ENCODE assay signal across 9 mouse cellular contexts in the genomic region with DNA sequence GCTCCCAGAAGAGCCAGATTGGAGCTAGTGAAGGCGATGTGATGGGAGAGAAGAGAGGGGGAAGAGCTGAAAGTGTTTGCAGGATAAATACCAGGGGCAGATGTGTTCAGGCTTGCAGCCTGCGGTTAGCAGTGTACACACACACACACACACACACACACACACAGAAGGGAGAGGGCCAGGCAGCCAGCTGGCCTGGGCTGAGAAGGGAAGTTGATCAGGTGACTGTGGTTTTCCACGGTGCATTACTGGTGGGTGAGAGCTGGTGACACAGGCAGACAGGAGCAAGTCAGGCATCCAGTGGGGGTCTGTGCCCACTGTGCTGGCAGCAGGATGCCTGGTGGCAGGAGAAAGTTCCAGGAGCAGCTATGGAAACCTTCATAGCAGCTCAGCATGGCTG.
DNase-seq lines count a peak whose midpoint lies in the region; ATAC-seq and TF ChIP-seq lines count a peak whose summit lies in the region.
"Had no signal": no experiment of that assay in that cellular context is flagged by ENCODE, and none has a peak within 500 bp of the region (broad histone marks: within the 10 kb centered on the region; RNA-seq: fewer than 3 reads in every experiment).

No protein-coding gene starts in this region.

- no peak overlapping the region for H3K9ac ChIP-seq in heart, embryonic 15.5 days

- WGBS in heart, embryonic 10.5 days = 68% methylated on average over 3 of the region's 3 CpGs
- 62% methylated on average over 3 of the region's 3 CpGs for WGBS in heart, embryonic 15.5 days

- no peaks in the 10 kb centered on the region for H3K79me3 ChIP-seq in C2C12 (ENCODE audit: low read depth)

- 0 out of 2 replicates have a peak, but pooled peaks cover 3% of the 10 kb centered on the region for H3K36me3 ChIP-seq in heart, embryonic 10.5 days
- no peaks in the 10 kb centered on the region for H3K36me3 ChIP-seq in C2C12 (ENCODE audit: control insufficient read depth, insufficient read depth)
- no peaks in the 10 kb centered on the region for H3K36me3 ChIP-seq in heart, embryonic 15.5 days

- H3K9me3 ChIP-seq in heart, embryonic 10.5 days = no peaks in the 10 kb centered on the region
- H3K9me3 ChIP-seq in heart, embryonic 15.5 days (replicated peaks) = no peaks in the 10 kb centered on the region

- no peak overlapping the region for H3K4me2 ChIP-seq in heart, embryonic 15.5 days

- no peak overlapping the region for H3K27ac ChIP-seq in heart, embryonic 10.5 days
- H3K27ac ChIP-seq in heart, embryonic 15.5 days = no peak overlapping the region
- H3K27ac ChIP-seq: kidney, postnatal 0 days had no signal

- TF ChIP-seq CTCF in C2C12 (IDR thresholded peaks at IDR 0.05; ENCODE audit: control insufficient read depth, insufficient read depth, insufficient read length) = no peak

- no peaks in the 10 kb centered on the region for H3K4me1 ChIP-seq in heart, embryonic 10.5 days
- H3K4me1 ChIP-seq in heart, embryonic 15.5 days (replicated peaks) = no peaks in the 10 kb centered on the region; the same call in 1 of the 2 replicates

- H3ac ChIP-seq in C2C12 (ENCODE audit: control insufficient read depth, insufficient read length, low read depth) = peak overlapping the region; percentile 10

- peak; percentile 47; the same call in 1 of the 2 replicates for ATAC-seq in heart, embryonic 15.5 days (replicated peaks; ENCODE audit: insufficient number of reproducible peaks, insufficient read depth, low FRiP score, low read depth)
- ATAC-seq in megakaryocyte progenitor cell, adult 5-6 weeks (replicated peaks; ENCODE audit: poor library complexity) = peak; percentile 100
- ATAC-seq in frontal cortex, adult (ENCODE audit: low TSS enrichment) = no peak

- peak; percentile 21 for DNase-seq in heart, adult 8-10 months (ENCODE audit: low spot score)
- no peak for DNase-seq in heart, embryonic 10.5 days (ENCODE audit: low spot score)
- DNase-seq in layer of hippocampus, adult 8-10 months (ENCODE audit: low spot score in 2 of 2) = no peak
- no peak for DNase-seq in ovary, postnatal 10 days (ENCODE audit: low spot score)

- peaks cover 57% of the 10 kb centered on the region for H3K27me3 ChIP-seq in heart, embryonic 10.5 days (ENCODE audit: insufficient read depth, poor library complexity, severe bottlenecking)
- H3K27me3 ChIP-seq in C2C12 (ENCODE audit: control insufficient read depth, insufficient read depth, insufficient read length) = no peaks in the 10 kb centered on the region
- H3K27me3 ChIP-seq in heart, embryonic 15.5 days = peaks cover 10% of the 10 kb centered on the region; the same call in 1 of the 2 replicates

- no peak overlapping the region for H3K4me3 ChIP-seq in heart, embryonic 10.5 days
- no peak overlapping the region for H3K4me3 ChIP-seq in C2C12 (ENCODE audit: insufficient read depth, poor library complexity, severe bottlenecking)
- H3K4me3 ChIP-seq in heart, embryonic 15.5 days = no peak overlapping the region

- H3K79me2 ChIP-seq in C2C12 (ENCODE audit: control insufficient read depth, insufficient read depth) = no peaks in the 10 kb centered on the region

TF ChIP-seq in C2C12, 6 proteins besides CTCF, POLR2A, EP300 and RAD21:
- TF ChIP-seq CEBPB (IDR thresholded peaks at IDR 0.05; ENCODE audit: low read depth) (no peak), USF1 (IDR thresholded peaks at IDR 0.05; ENCODE audit: low read depth) (peak; percentile 74), MYOG (IDR thresholded peaks at IDR 0.05; ENCODE audit: control insufficient read depth, extremely low read depth, insufficient read length) (no peak), FOSL1 (IDR thresholded peaks at IDR 0.05; ENCODE audit: insufficient read depth, low read length, poor library complexity, severe bottlenecking) (no peak), MYOD1 (IDR thresholded peaks at IDR 0.05; ENCODE audit: control insufficient read depth, insufficient read length, low read depth) (peak; percentile 87)
